Mouse (Mus musculus) intestine, postnatal 0 days (tissue): ENCODE measurements at regions not wholly inside any gene's neighbourhood (a gene's known extent, or its start where the extent isn't known, plus 50 kb on each side); places are given as distances from the start of the nearest gene placed in this dataset.

Experiments
- ATAC-seq: fragments of 200-750 bp; cut with Nextera tagmentation; 2 replicates; pipeline ENCODE4 v1.8.0; 2017; ENCODE audit warnings: mild to moderate bottlenecking, moderate TSS enrichment, moderate library complexity
- H3K27ac ChIP-seq: fragments of 300-500 bp; sonication (generic); 2 replicates; pipeline ENCODE4 v1.5.1; 2014; ENCODE audit warnings: mild to moderate bottlenecking, low read depth, low read length, moderate library complexity
- H3K27me3 ChIP-seq: fragments of 300-500 bp; sonication (generic); replicated peaks from 2 replicates; pipeline ENCODE4 v1.6.1; 2014; ENCODE audit warnings: low read length, mixed read lengths; ENCODE audit not compliant: control insufficient read depth, insufficient read depth
- H3K36me3 ChIP-seq: fragments of 300-500 bp; sonication (generic); 2 replicates; pipeline ENCODE4 v1.6.1; 2014; ENCODE audit warnings: mild to moderate bottlenecking, moderate library complexity; ENCODE audit not compliant: control insufficient read depth, insufficient read depth
- H3K4me1 ChIP-seq: fragments of 300-500 bp; sonication (generic); replicated peaks from 2 replicates; pipeline ENCODE4 v1.6.1; 2014; ENCODE audit warnings: antibody characterized with exemption, low read length, mixed read lengths; ENCODE audit not compliant: control insufficient read depth, insufficient read depth
- H3K4me2 ChIP-seq: fragments of 300-500 bp; sonication (generic); replicated peaks from 2 replicates; pipeline ENCODE4 v1.6.1; 2014; ENCODE audit warnings: low read depth, mild to moderate bottlenecking, moderate library complexity
- H3K4me3 ChIP-seq: fragments of 300-500 bp; sonication (generic); 2 replicates; pipeline ENCODE4 v1.5.1; 2014; ENCODE audit warnings: low read depth, low read length
- H3K9ac ChIP-seq: fragments of 300-500 bp; sonication (generic); 2 replicates; pipeline ENCODE4 v1.6.1; 2014; ENCODE audit warnings: mild to moderate bottlenecking, low read depth, low read length
- H3K9me3 ChIP-seq: fragments of 300-500 bp; sonication (generic); 2 replicates; pipeline ENCODE4 v1.6.1; 2016; ENCODE audit warnings: mixed run types; ENCODE audit not compliant: control insufficient read depth
- CTCF ChIP-seq: sonication (generic); IDR thresholded peaks from 2 replicates; pipeline ENCODE4 v1.5.1; 2016; ENCODE audit warnings: low read depth, mild to moderate bottlenecking, control low read depth, antibody characterized with exemption, moderate library complexity
- WGBS: fragments of 180-500 bp; shearing (Covaris S2); extraction: QIAGEN DNeasy Blood & Tissue Kit; methylation state at CpG from one replicate; pipeline ENCODE4 v1.1.7; 2014; 5-methylcytosine and 5-hydroxymethylcytosine counted together

DNA sequence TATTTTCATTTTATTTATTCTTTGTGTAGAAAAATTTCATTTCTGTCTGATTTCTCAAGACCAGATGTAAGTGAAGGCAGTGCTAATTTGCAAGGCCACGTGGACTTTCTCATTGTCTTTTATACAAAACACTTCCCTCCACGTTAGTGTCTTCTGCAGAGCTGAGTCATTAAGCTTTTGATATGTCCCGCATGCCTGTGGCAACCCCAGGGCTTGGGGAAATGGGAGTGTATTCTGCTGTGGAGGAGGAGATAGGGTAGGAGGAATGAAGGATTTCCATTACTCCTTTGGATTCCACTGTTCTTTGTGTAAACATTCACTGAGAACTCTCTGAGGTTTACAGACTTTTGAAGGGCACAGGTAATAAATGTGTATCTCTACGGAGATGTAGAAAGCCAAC lies 187.7 kb upstream of the Sgcd start:
- no peaks in the 10 kb centered on the region for H3K9me3 ChIP-seq
- H3K4me1 ChIP-seq, result no peaks in the 10 kb centered on the region
- H3K4me2 ChIP-seq, result no peak overlapping the region
- H3K36me3 ChIP-seq, result no peaks in the 10 kb centered on the region
- no peak for ATAC-seq
- H3K27ac ChIP-seq, result no peak overlapping the region
- no peak for TF ChIP-seq CTCF
- no peak overlapping the region for H3K4me3 ChIP-seq
- H3K27me3 ChIP-seq, result no peaks in the 10 kb centered on the region
- WGBS, result 14% methylated on average over 4 of the region's 4 CpGs
- H3K9ac ChIP-seq, result no peak overlapping the region

DNA sequence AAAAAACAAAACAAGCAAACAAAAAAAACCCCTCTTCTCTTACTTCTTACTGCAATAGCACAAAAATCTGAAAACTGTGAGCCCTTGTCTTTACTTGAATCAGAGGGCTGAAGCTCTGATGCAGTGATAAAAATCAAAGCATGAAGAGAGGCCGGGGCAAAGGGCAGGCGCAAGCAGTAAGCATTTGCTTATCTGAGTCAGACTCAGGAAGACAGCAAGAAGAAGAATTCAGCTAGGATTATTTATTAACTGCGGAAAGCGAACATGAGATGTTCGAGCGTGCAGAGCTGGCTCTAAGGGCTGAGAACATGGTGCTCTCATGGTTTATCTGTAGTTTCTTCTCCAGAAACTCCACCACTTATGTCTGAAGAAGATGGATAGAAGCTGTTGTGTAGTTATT lies 163.4 kb upstream of the Sgcd start:
- Histone ChIP-seq H3K36me3 (no peaks in the 10 kb centered on the region), H3K27ac (no peak overlapping the region), H3K4me2 (no peak overlapping the region), H3K4me3 (no peak overlapping the region), H3K4me1 (no peaks in the 10 kb centered on the region), H3K27me3 (no peaks in the 10 kb centered on the region), H3K9ac (no peak overlapping the region), H3K9me3 (no peaks in the 10 kb centered on the region)
- ATAC-seq, result no peak
- 11% methylated on average over 6 of the region's 6 CpGs for WGBS
- TF ChIP-seq CTCF, result no peak

DNA sequence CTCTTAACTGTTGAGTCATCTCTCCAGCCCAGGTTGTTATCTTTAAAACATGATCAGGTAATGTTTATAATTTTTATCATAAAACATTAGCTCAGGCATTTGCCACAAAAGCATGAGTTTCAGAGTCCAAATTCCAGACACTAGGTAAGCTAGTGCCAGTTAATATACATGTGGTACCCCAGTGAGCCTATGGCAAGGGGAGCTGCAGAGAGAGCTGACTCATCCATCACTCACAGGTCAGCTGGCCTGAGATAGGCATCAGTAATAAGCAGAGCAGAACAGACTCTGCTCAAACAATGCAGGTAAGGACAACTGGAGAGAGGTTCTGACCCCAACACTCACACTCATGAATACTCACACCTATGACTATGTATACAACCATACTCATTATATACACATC lies 144.6 kb upstream of the Sgcd start:
- H3K9ac ChIP-seq, result no peak overlapping the region
- ATAC-seq, result peak; percentile 93

DNA sequence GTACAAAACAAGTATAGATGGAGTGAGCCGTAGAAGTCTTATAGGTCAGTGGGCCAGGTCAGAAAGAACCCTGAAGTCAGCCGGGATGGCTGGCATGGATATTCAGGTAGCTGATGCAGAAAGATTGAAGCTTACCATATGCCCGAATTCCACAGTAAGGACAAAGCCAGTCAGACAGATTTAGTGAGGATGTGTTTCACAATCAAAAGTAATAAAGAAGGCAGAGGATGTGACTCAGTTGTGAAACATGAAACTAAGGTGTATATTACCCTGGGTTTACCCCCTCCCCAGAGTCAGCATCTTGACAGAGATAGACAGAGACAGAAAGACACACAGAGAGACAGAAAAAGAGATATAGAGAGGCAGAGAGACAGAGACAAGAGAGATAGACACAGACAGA lies 109.3 kb upstream of the Sgcd start:
- H3K27me3 ChIP-seq, result no peaks in the 10 kb centered on the region
- H3K4me1 ChIP-seq, result no peaks in the 10 kb centered on the region
- H3K27ac ChIP-seq, result no peak overlapping the region
- H3K9ac ChIP-seq, result no peak overlapping the region
- H3K4me3 ChIP-seq, result no peak overlapping the region
- TF ChIP-seq CTCF, result no peak
- H3K36me3 ChIP-seq, result no peaks in the 10 kb centered on the region
- no peak overlapping the region for H3K4me2 ChIP-seq
- ATAC-seq, result no peak
- 86% methylated on average over 3 of the region's 3 CpGs for WGBS
- H3K9me3 ChIP-seq, result no peaks in the 10 kb centered on the region

More for the DNA sequence above, 144.6 kb upstream of the Sgcd start:
- Histone ChIP-seq H3K4me3 (no peak overlapping the region), H3K36me3 (no peaks in the 10 kb centered on the region), H3K27me3 (no peaks in the 10 kb centered on the region), H3K4me1 (no peaks in the 10 kb centered on the region), H3K4me2 (no peak overlapping the region), H3K9me3 (no peaks in the 10 kb centered on the region), H3K27ac (no peak overlapping the region)
- no peak for TF ChIP-seq CTCF

DNA sequence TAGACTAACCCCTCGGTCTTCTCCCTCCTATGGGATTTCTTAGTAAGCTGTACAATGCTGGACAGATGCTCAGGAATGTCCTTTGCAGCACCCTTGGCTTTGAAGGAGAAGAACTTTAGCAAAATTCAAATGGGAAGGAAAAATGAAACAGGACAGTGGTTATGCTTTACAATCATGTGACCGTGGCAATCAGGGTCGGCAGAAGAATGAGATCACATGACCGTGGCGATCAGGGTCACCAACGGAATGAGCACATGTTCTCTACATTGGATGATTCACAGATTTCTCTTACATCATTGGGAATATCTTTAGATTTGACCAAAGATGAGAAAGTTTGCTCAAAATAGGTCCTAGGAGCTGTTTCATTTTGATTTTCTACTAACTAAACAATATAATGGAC lies 108.7 kb upstream of the Sgcd start:
- H3K4me2 ChIP-seq, result no peak overlapping the region
- TF ChIP-seq CTCF, result no peak
- H3K4me1 ChIP-seq, result no peaks in the 10 kb centered on the region
- H3K27me3 ChIP-seq, result no peaks in the 10 kb centered on the region
- no peak overlapping the region for H3K9ac ChIP-seq
- no peak overlapping the region for H3K4me3 ChIP-seq
- no peaks in the 10 kb centered on the region for H3K36me3 ChIP-seq
- H3K27ac ChIP-seq, result no peak overlapping the region
- no peak for ATAC-seq
- no peaks in the 10 kb centered on the region for H3K9me3 ChIP-seq
- whole genome bisulfite sequencing, result 85% methylated on average over 6 of the region's 6 CpGs

DNA sequence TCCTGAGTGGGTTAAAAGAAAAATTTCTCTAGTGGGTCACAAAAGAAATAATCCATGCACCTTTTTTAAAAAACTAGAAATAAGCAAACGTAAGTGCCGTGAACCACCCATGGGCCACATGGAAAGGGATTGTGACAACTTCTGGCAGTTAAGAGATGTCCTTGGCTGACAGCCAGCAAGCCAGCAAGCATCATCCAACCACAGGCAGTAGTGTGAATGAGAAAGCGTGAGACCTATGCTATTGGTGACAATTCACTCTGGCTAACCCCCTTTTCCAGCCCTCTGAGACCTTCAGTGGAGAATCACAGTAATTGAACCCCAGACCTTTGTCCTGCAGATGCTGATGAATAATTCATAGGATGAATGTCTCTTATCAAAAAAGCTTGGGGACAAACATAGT lies 78.3 kb upstream of the Sgcd start:
- Histone ChIP-seq H3K27ac (no peak overlapping the region), H3K4me1 (no peaks in the 10 kb centered on the region), H3K27me3 (no peaks in the 10 kb centered on the region), H3K4me3 (no peak overlapping the region), H3K36me3 (no peaks in the 10 kb centered on the region), H3K4me2 (no peak overlapping the region), H3K9ac (no peak overlapping the region), H3K9me3 (no peaks in the 10 kb centered on the region)
- no peak for ATAC-seq
- TF ChIP-seq CTCF, result no peak
- WGBS, result 65% methylated on average over 3 of the region's 3 CpGs

DNA sequence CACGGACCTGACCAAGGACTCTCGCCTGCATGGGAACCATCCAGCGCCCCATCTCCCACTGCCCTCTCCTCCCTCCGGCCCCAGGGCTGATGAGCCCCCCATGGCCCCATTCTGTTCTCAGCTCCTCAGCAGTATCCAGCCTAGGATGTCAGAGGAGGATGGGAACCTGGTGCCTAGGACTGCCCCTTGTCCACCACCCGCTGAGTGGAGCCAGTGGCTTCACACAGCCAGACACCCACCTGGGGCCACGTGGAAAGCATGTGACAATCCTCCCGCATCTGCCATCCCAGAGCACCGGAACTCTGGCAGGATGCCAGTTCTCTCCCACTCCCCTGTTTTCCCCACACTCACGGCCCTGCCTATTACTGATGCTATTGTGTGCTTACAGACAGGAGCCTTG lies 75.0 kb upstream of the Sgcd start:
- no peaks in the 10 kb centered on the region for H3K4me1 ChIP-seq
- ATAC-seq, result no peak
- H3K9me3 ChIP-seq, result no peaks in the 10 kb centered on the region
- H3K4me2 ChIP-seq, result no peak overlapping the region
- TF ChIP-seq CTCF, result no peak
- H3K27ac ChIP-seq, result no peak overlapping the region
- no peaks in the 10 kb centered on the region for H3K36me3 ChIP-seq
- H3K4me3 ChIP-seq, result no peak overlapping the region
- no peaks in the 10 kb centered on the region for H3K27me3 ChIP-seq
- 78% methylated on average over 9 of the region's 9 CpGs for WGBS
- no peak overlapping the region for H3K9ac ChIP-seq
